Mouse (Mus musculus) myocyte (in vitro differentiated cells): ENCODE measurements around the gene Gm960.

Experiments
- CEBPB ChIP-seq: IDR thresholded peaks from 2 replicates; pipeline ENCODE4 v1.6.1; 2011; ENCODE audit warnings: mild to moderate bottlenecking, moderate library complexity; ENCODE audit not compliant: poor library complexity, insufficient read depth, severe bottlenecking
- E2F4 ChIP-seq: IDR thresholded peaks from one replicate; pipeline ENCODE4 v1.6.1; 2011; ENCODE audit warnings: mild to moderate bottlenecking, control low read depth, moderate library complexity; ENCODE audit not compliant: insufficient read depth
- MAX ChIP-seq: IDR thresholded peaks from one replicate; pipeline ENCODE4 v1.6.1; 2011; ENCODE audit warnings: low read depth, mild to moderate bottlenecking, control low read depth
- MYOD1 ChIP-seq, 3 experiments: IDR thresholded peaks; one replicate each; pipeline ENCODE4 v1.6.1; 2011; ENCODE audit warnings: control low read depth in 2 of 3, low read depth in 2 of 3, mild to moderate bottlenecking in 2 of 3, moderate library complexity in 1 of 3; ENCODE audit not compliant: insufficient read length in 2 of 3, control insufficient read depth in 1 of 3
- MYOG ChIP-seq, 3 experiments: IDR thresholded peaks; one replicate each; pipeline ENCODE4 v1.6.1; 2011; ENCODE audit warnings: control low read depth in 2 of 3, low read depth in 2 of 3, mild to moderate bottlenecking in 2 of 3; ENCODE audit not compliant: insufficient read length in 2 of 3, control insufficient read depth in 1 of 3, insufficient read depth in 1 of 3
- POLR2A ChIP-seq: IDR thresholded peaks from one replicate; pipeline ENCODE4 v1.6.1; 2011; ENCODE audit warnings: low read depth, mild to moderate bottlenecking, control low read depth, moderate library complexity; ENCODE audit not compliant: insufficient read length
- POLR2AphosphoS2 ChIP-seq: IDR thresholded peaks from one replicate; pipeline ENCODE4 v1.6.1; 2011; ENCODE audit warnings: low read depth, control low read depth; ENCODE audit not compliant: insufficient read length
- REST ChIP-seq: IDR thresholded peaks from one replicate; pipeline ENCODE4 v1.6.1; 2011; ENCODE audit warnings: mild to moderate bottlenecking, control low read depth, moderate library complexity; ENCODE audit not compliant: insufficient read depth, insufficient read length
- SRF ChIP-seq: IDR thresholded peaks from one replicate; pipeline ENCODE4 v1.6.1; 2011; ENCODE audit warnings: low read depth; ENCODE audit not compliant: control insufficient read depth, insufficient read length
- TCF12 ChIP-seq: IDR thresholded peaks from one replicate; pipeline ENCODE4 v1.6.1; 2011; ENCODE audit warnings: mild to moderate bottlenecking, control low read depth; ENCODE audit not compliant: poor library complexity, insufficient read depth, severe bottlenecking
- TCF3 ChIP-seq: IDR thresholded peaks from one replicate; pipeline ENCODE4 v1.6.1; 2011; ENCODE audit warnings: low read depth, control low read depth; ENCODE audit not compliant: insufficient read length
- USF1 ChIP-seq: IDR thresholded peaks from one replicate; pipeline ENCODE4 v1.6.1; 2011; ENCODE audit warnings: low read depth, mild to moderate bottlenecking, control low read depth, moderate library complexity

DNA sequence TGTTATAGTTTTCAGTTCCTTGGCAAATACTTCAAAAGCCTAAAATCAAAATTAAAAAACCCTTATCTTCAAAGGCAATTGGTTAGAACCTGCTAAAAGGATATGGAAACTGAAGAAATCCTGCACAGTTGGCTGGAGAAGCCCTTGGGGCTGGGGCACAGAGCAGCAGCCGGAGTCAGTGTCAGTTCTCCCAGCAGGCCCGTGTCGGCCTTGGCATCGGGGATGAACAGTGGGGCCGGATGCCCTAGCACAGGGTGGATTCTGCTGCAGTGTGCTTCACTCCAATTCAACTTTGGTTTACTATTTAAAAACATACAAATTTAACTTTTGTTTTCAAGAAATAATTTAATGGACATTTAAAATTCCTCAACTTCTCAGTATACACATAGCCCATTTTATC lies 40.3 kb downstream of the Gm960 start:
- no peak for TF ChIP-seq MAX
- TF ChIP-seq MYOG (IDR thresholded peaks at IDR 0.05; ENCODE audit: control insufficient read depth in 1 of 3, insufficient read depth in 1 of 3, insufficient read length in 2 of 3, low read depth in 2 of 3), result no peak
- TF ChIP-seq POLR2AphosphoS2, result no peak
- TF ChIP-seq TCF3, result no peak
- no peak for TF ChIP-seq USF1
- TF ChIP-seq POLR2A, result no peak
- TF ChIP-seq REST, result no peak
- TF ChIP-seq E2F4, result no peak
- TF ChIP-seq CEBPB, result no peak
- no peak for TF ChIP-seq TCF12
- TF ChIP-seq MYOD1 (IDR thresholded peaks at IDR 0.05; ENCODE audit: control insufficient read depth in 1 of 3, insufficient read length in 2 of 3, low read depth in 2 of 3), result no peak
- TF ChIP-seq SRF, result no peak
